Mouse (Mus musculus): Measurements from ENCODE around the gene Rnls.

- no peak for TF ChIP-seq CTCF (IDR thresholded peaks at IDR 0.05; ENCODE audit: borderline replicate concordance, control insufficient read depth, extremely low read depth, insufficient read depth, low read length, poor library complexity)
- TF ChIP-seq POLR2A (IDR thresholded peaks at IDR 0.05; ENCODE audit: control insufficient read depth, extremely low read depth, insufficient read depth, low read length, poor library complexity), result no peak
Measured at GRCm38 (mm10) chr19:33102783-33103139, 289.3 kb downstream of the Rnls start.
